Mouse (Mus musculus): ENCODE results near the gene Gm43517. TPM values are rescaled to one million over a fixed set of nuclear protein-coding genes. Genes with fewer than 3 reads are reported as not detected.

Gene Gm43517
- not detected in 2 replicates for polyA plus RNA-seq (2012; rRNA removed)

GRCm38 (mm10) chr12:49384876-49385630, at the start of gene Gm43517:
Gene Gm43517, plus strand, starts transcription at chr12:49385174.

GRCm38 (mm10) chr12:49382565-49383520, 2.1 kb upstream of the Gm43517 start, which contains the start of gene Foxg1:
Gene Foxg1, plus strand, starts transcription at chr12:49382660.

Other genes starting within 250 kb of the Gm43517 start
- 0.02 TPM in 1 of 2 replicates, not detected in the other for gene Foxg1, start 2.5 kb upstream of the Gm43517 start, polyA plus RNA-seq (2012; rRNA removed)

Data from stomach, adult 2 months (tissue).